Mouse (Mus musculus): ENCODE measurements at regions not wholly inside any gene's neighbourhood (a gene's known extent, or its start where the extent isn't known, plus 50 kb on each side); places are given as distances from the start of the nearest gene placed in this dataset.

- no peak overlapping the region for H3K4me3 ChIP-seq (ENCODE audit: low read depth, low read length)
- no peaks in the 10 kb centered on the region for H3K36me3 ChIP-seq (ENCODE audit: insufficient read depth)
- H3K4me2 ChIP-seq, result no peak overlapping the region
- TF ChIP-seq CTCF (IDR thresholded peaks at IDR 0.05; ENCODE audit: low read depth), result no peak
- H3K4me1 ChIP-seq (ENCODE audit: insufficient read depth), result no peaks in the 10 kb centered on the region
- 28% methylated on average over 3 of the region's 3 CpGs for WGBS
- DNase-seq (no peak), ATAC-seq (ENCODE audit: insufficient read depth) (no peak)
- no peak overlapping the region for H3K9ac ChIP-seq
- H3K27ac ChIP-seq (ENCODE audit: low read depth), result no peak overlapping the region
- H3K27me3 ChIP-seq (ENCODE audit: insufficient read depth, low read length), result no peaks in the 10 kb centered on the region
- H3K9me3 ChIP-seq (ENCODE audit: low read depth, low read length), result no peaks in the 10 kb centered on the region
These were observed 2188.6 kb upstream of the Tenm3 start for GRCm38 (mm10) chr8:51032386-51032785.

- TF ChIP-seq CTCF (IDR thresholded peaks at IDR 0.05; ENCODE audit: low read depth), result no peak
- no peak for DNase-seq
- Histone ChIP-seq H3K4me2 (no peak overlapping the region), H3K36me3 (ENCODE audit: insufficient read depth) (no peaks in the 10 kb centered on the region), H3K27ac (ENCODE audit: low read depth) (no peak overlapping the region), H3K4me1 (ENCODE audit: insufficient read depth) (no peaks in the 10 kb centered on the region), H3K4me3 (ENCODE audit: low read depth, low read length) (no peak overlapping the region), H3K27me3 (ENCODE audit: insufficient read depth, low read length) (no peaks in the 10 kb centered on the region), H3K9me3 (ENCODE audit: low read depth, low read length) (no peaks in the 10 kb centered on the region), H3K9ac (no peak overlapping the region)
- ATAC-seq (ENCODE audit: insufficient read depth), result no peak
- WGBS, result 81% methylated on average over 3 of the region's 3 CpGs
These were observed 2166.8 kb upstream of the Tenm3 start for GRCm38 (mm10) chr8:51010508-51010907.

- WGBS, result 41% methylated on average over 4 of the region's 4 CpGs
These were observed 2123.6 kb upstream of the Tenm3 start for GRCm38 (mm10) chr8:50967386-50967785.

GRCm38 (mm10) chr8:50917540-50917939 lies 2073.8 kb upstream of the Tenm3 start:
- Histone ChIP-seq H3K4me2 (no peak overlapping the region), H3K9me3 (ENCODE audit: low read depth, low read length) (no peaks in the 10 kb centered on the region), H3K4me1 (ENCODE audit: insufficient read depth) (no peaks in the 10 kb centered on the region), H3K36me3 (ENCODE audit: insufficient read depth) (no peaks in the 10 kb centered on the region), H3K4me3 (ENCODE audit: low read depth, low read length) (no peak overlapping the region), H3K27me3 (ENCODE audit: insufficient read depth, low read length) (peaks cover 29% of the 10 kb centered on the region), H3K27ac (ENCODE audit: low read depth) (no peak overlapping the region), H3K9ac (no peak overlapping the region)
- no peak for ATAC-seq (ENCODE audit: insufficient read depth)
- peak; percentile 3 for DNase-seq
- no peak; the same call in 1 of the 2 replicates for TF ChIP-seq CTCF (IDR thresholded peaks at IDR 0.05; ENCODE audit: low read depth)
- 18% methylated on average over 5 of the region's 5 CpGs for WGBS

More at GRCm38 (mm10) chr8:50967386-50967785, 2123.6 kb upstream of the Tenm3 start:
- no peak overlapping the region for H3K27ac ChIP-seq (ENCODE audit: low read depth)
- H3K4me2 ChIP-seq, result no peak overlapping the region
- H3K27me3 ChIP-seq (ENCODE audit: insufficient read depth, low read length), result no peaks in the 10 kb centered on the region
- H3K4me3 ChIP-seq (ENCODE audit: low read depth, low read length), result no peak overlapping the region
- TF ChIP-seq CTCF (IDR thresholded peaks at IDR 0.05; ENCODE audit: low read depth), result peak; percentile 35; the same call in 1 of the 2 replicates
- H3K9ac ChIP-seq, result no peak overlapping the region
- DNase-seq, result peak; percentile 61
- H3K4me1 ChIP-seq (ENCODE audit: insufficient read depth), result no peaks in the 10 kb centered on the region
- ATAC-seq (ENCODE audit: insufficient read depth), result no peak
- H3K9me3 ChIP-seq (ENCODE audit: low read depth, low read length), result no peaks in the 10 kb centered on the region
- H3K36me3 ChIP-seq (ENCODE audit: insufficient read depth), result no peaks in the 10 kb centered on the region

- no peak for TF ChIP-seq CTCF (IDR thresholded peaks at IDR 0.05; ENCODE audit: low read depth)
- H3K4me1 ChIP-seq (ENCODE audit: insufficient read depth), result no peaks in the 10 kb centered on the region
- WGBS, result 1% methylated on average over 8 of the region's 8 CpGs
- peak overlapping the region; percentile 52 for H3K4me3 ChIP-seq (ENCODE audit: low read depth, low read length)
- H3K9ac ChIP-seq, result no peak overlapping the region; the same call in 1 of the 2 replicates
- peak overlapping the region; percentile 96 for H3K4me2 ChIP-seq
- peaks cover 29% of the 10 kb centered on the region for H3K27me3 ChIP-seq (ENCODE audit: insufficient read depth, low read length)
- DNase-seq, result no peak
- 0 out of 2 replicates have a peak, but pooled peaks have one; percentile 15 for ATAC-seq (ENCODE audit: insufficient read depth)
- no peak overlapping the region for H3K27ac ChIP-seq (ENCODE audit: low read depth)
- no peaks in the 10 kb centered on the region for H3K36me3 ChIP-seq (ENCODE audit: insufficient read depth)
- no peaks in the 10 kb centered on the region for H3K9me3 ChIP-seq (ENCODE audit: low read depth, low read length)
These were observed 2073.0 kb upstream of the Tenm3 start for GRCm38 (mm10) chr8:50916733-50917113.

GRCm38 (mm10) chr8:50915876-50916732 lies 2072.4 kb upstream of the Tenm3 start:
- no peak for TF ChIP-seq CTCF (IDR thresholded peaks at IDR 0.05; ENCODE audit: low read depth)
- under 1% methylated on average over 55 of the region's 56 CpGs for WGBS
- DNase-seq (peak; percentile 52), ATAC-seq (ENCODE audit: insufficient read depth) (peak; percentile 86)
- H3K9ac ChIP-seq, result peak overlapping the region; percentile 41
- H3K27me3 ChIP-seq (ENCODE audit: insufficient read depth, low read length), result peaks cover 29% of the 10 kb centered on the region
- H3K4me2 ChIP-seq, result peak overlapping the region; percentile 96
- H3K4me1 ChIP-seq (ENCODE audit: insufficient read depth), result no peaks in the 10 kb centered on the region
- no peak overlapping the region for H3K27ac ChIP-seq (ENCODE audit: low read depth)
- no peaks in the 10 kb centered on the region for H3K36me3 ChIP-seq (ENCODE audit: insufficient read depth)
- H3K9me3 ChIP-seq (ENCODE audit: low read depth, low read length), result no peaks in the 10 kb centered on the region
- H3K4me3 ChIP-seq (ENCODE audit: low read depth, low read length), result peak overlapping the region; percentile 52

GRCm38 (mm10) chr8:50915259-50915875 lies 2071.6 kb upstream of the Tenm3 start:
- TF ChIP-seq CTCF (IDR thresholded peaks at IDR 0.05; ENCODE audit: low read depth), result no peak
- no peak overlapping the region for H3K27ac ChIP-seq (ENCODE audit: low read depth)
- H3K4me1 ChIP-seq (ENCODE audit: insufficient read depth), result no peaks in the 10 kb centered on the region
- H3K9me3 ChIP-seq (ENCODE audit: low read depth, low read length), result no peaks in the 10 kb centered on the region
- peak; percentile 55 for ATAC-seq (ENCODE audit: insufficient read depth)
- peak overlapping the region; percentile 36; the same call in 1 of the 2 replicates for H3K9ac ChIP-seq
- H3K36me3 ChIP-seq (ENCODE audit: insufficient read depth), result no peaks in the 10 kb centered on the region
- peak overlapping the region; percentile 96 for H3K4me2 ChIP-seq
- 1% methylated on average over 22 of the region's 22 CpGs for WGBS
- peak overlapping the region; percentile 52 for H3K4me3 ChIP-seq (ENCODE audit: low read depth, low read length)
- H3K27me3 ChIP-seq (ENCODE audit: insufficient read depth, low read length), result peaks cover 29% of the 10 kb centered on the region
- DNase-seq, result peak; percentile 73

Measured in lung, embryonic 14.5 days (tissue).